Mouse (Mus musculus) embryonic facial prominence, embryonic 14.5 days (tissue): ENCODE measurements at regions not wholly inside any gene's neighbourhood (a gene's known extent, or its start where the extent isn't known, plus 50 kb on each side); places are given as distances from the start of the nearest gene placed in this dataset.

Experiments used
- ATAC-seq: fragments of 200-750 bp; cut with Nextera tagmentation; 2 replicates; pipeline ENCODE4 v1.8.0; 2017; ENCODE audit warnings: low read depth, moderate number of reproducible peaks, moderate TSS enrichment
- DNase-seq: peaks from one replicate; pipeline ENCODE4 v3.0.0-alpha.2; 2015; ENCODE audit warnings: low spot score
- H3K27ac ChIP-seq: fragments of 300-500 bp; sonication (generic); replicated peaks from 2 replicates; pipeline ENCODE4 v1.5.1; 2014; ENCODE audit warnings: low read depth, mild to moderate bottlenecking, low read length, moderate library complexity
- H3K27me3 ChIP-seq: fragments of 300-500 bp; sonication (generic); replicated peaks from 2 replicates; pipeline ENCODE4 v1.6.1; 2014; ENCODE audit warnings: low read length; ENCODE audit not compliant: control insufficient read depth, insufficient read depth
- H3K36me3 ChIP-seq: fragments of 300-500 bp; sonication (generic); 2 replicates; pipeline ENCODE4 v1.6.1; 2014; ENCODE audit warnings: low read length, mixed read lengths; ENCODE audit not compliant: control insufficient read depth, insufficient read depth
- H3K4me1 ChIP-seq: fragments of 300-500 bp; sonication (generic); 2 replicates; pipeline ENCODE4 v1.6.1; 2014; ENCODE audit warnings: antibody characterized with exemption, low read length; ENCODE audit not compliant: control insufficient read depth, insufficient read depth
- H3K4me2 ChIP-seq: fragments of 300-500 bp; sonication (generic); 2 replicates; pipeline ENCODE4 v1.6.1; 2014; ENCODE audit warnings: low read depth, mild to moderate bottlenecking, low read length, moderate library complexity, mixed read lengths
- H3K4me3 ChIP-seq: fragments of 300-500 bp; sonication (generic); 2 replicates; pipeline ENCODE4 v1.5.1; 2014; ENCODE audit warnings: low read depth, mild to moderate bottlenecking, low read length
- H3K9ac ChIP-seq: fragments of 300-500 bp; sonication (generic); 2 replicates; pipeline ENCODE4 v1.6.1; 2014; ENCODE audit warnings: low read depth, mild to moderate bottlenecking, low read length, moderate library complexity, mixed read lengths
- H3K9me3 ChIP-seq: fragments of 300-500 bp; sonication (generic); 2 replicates; pipeline ENCODE4 v1.6.1; 2016; ENCODE audit warnings: low read length; ENCODE audit not compliant: control insufficient read depth
- WGBS: fragments of 180-500 bp; shearing (Covaris S2); extraction: QIAGEN DNeasy Blood & Tissue Kit; methylation state at CpG from one replicate; pipeline ENCODE4 v1.1.7; 2014; 5-methylcytosine and 5-hydroxymethylcytosine counted together

DNA sequence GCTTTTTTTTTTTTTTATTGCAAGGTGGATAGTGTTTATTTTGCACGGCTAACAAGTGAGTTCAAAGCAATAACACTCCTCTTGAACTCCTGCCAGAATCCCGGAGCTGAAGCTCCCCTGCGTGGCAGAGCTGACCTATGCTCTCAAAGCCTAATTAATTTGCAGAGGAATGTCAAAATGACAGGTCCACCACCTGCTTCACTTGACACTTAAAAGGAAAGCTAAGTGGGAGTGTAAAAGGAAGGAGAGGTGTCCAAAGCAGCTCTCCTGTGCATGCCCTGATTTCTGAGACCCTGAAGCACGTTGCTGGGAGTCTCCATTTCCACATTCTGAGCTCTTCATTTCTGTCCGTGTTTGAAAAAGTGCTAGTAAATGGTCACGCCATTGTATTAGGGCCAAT lies 80.8 kb downstream of the Spry2 start:
- H3K9ac ChIP-seq: no peak overlapping the region
- peaks cover 6% of the 10 kb centered on the region; the same call in 1 of the 2 replicates for H3K4me1 ChIP-seq
- WGBS: 22% methylated on average over 6 of the region's 6 CpGs
- H3K4me3 ChIP-seq: peak overlapping the region; percentile 4; the same call in 1 of the 2 replicates
- peaks cover 6% of the 10 kb centered on the region; the same call in 1 of the 2 replicates for H3K9me3 ChIP-seq
- no peaks in the 10 kb centered on the region for H3K36me3 ChIP-seq
- DNase-seq (no peak), ATAC-seq (no peak)
- no peak overlapping the region for H3K27ac ChIP-seq
- H3K27me3 ChIP-seq: no peaks in the 10 kb centered on the region
- H3K4me2 ChIP-seq: peak overlapping the region; percentile 44

DNA sequence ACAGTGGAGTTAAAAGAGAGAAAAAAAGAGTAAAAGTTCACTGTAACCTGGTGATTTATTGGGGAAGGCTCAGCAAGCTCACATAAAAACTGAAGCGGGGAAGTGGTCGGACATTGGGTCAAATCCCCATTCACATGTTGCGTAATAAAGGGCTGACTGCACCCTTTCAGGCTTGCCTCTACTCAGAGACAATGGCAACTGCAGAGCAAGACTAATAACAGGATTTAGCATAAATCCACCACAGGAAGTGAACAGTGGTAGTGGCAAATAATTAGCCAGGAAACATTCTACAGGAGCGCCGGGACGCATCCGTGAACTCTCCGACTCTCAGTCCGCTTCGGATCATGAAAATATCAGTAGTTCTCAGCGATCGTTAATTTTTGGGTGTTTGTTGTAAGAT lies 81.3 kb downstream of the Spry2 start:
- no peak overlapping the region for H3K27ac ChIP-seq
- H3K4me1 ChIP-seq: peaks cover 6% of the 10 kb centered on the region; the same call in 1 of the 2 replicates
- H3K9ac ChIP-seq: no peak overlapping the region
- H3K9me3 ChIP-seq: peaks cover 6% of the 10 kb centered on the region; the same call in 1 of the 2 replicates
- no peaks in the 10 kb centered on the region for H3K36me3 ChIP-seq
- 38% methylated on average over 12 of the region's 12 CpGs for WGBS
- ATAC-seq (peak; percentile 41; the same call in 1 of the 2 replicates), DNase-seq (peak; percentile 45)
- H3K4me3 ChIP-seq: peak overlapping the region; percentile 4; the same call in 1 of the 2 replicates
- peak overlapping the region; percentile 44 for H3K4me2 ChIP-seq
- no peaks in the 10 kb centered on the region for H3K27me3 ChIP-seq

DNA sequence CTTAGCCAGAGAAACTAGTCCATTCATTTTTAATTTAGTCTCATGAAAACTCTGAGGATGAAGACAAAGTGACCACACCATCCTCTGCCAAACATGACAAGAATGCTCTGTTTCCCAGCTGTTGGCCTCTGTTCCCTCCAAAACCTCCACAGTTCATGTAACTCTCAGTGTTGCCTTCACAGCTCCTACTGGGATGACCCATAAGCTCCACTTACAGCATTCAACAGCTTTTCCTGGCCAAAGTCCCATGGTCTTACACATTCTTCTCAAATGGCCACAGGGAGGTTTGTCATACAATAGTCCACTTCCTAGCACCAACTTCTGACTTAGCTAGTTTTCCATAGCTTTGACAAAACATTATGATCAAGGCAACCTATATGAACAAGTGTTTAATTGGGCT lies 83.0 kb downstream of the Spry2 start:
- no peak overlapping the region for H3K27ac ChIP-seq
- ATAC-seq: no peak
- H3K36me3 ChIP-seq: no peaks in the 10 kb centered on the region
- H3K9ac ChIP-seq: no peak overlapping the region
- no peaks in the 10 kb centered on the region for H3K27me3 ChIP-seq
- H3K9me3 ChIP-seq: no peaks in the 10 kb centered on the region
- no peak overlapping the region for H3K4me3 ChIP-seq
- H3K4me1 ChIP-seq: peaks cover 6% of the 10 kb centered on the region; the same call in 1 of the 2 replicates
- H3K4me2 ChIP-seq: no peak overlapping the region
- no peak for DNase-seq

DNA sequence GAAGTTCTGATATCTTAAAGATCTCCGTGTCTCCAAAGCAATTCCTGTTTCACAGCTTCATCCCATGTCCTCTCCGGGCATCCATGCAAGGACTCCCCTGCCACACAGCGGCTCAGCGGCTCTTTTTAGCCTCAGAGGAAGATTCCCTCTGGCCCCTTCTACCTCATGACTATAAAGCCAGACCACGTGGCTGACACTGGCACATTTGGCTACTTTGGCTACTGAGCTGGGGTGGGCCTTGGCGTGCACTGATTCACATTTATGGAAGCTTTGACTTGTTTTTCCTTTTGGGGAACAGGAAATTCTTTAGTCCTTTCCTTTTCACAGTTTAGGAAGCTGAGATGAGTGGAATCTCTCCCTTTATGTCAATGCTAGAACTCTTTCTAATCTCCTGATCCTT lies 83.5 kb downstream of the Spry2 start:
- no peaks in the 10 kb centered on the region for H3K27me3 ChIP-seq
- peaks cover 6% of the 10 kb centered on the region; the same call in 1 of the 2 replicates for H3K4me1 ChIP-seq
- no peaks in the 10 kb centered on the region for H3K36me3 ChIP-seq
- H3K27ac ChIP-seq: no peak overlapping the region
- 90% methylated on average over 6 of the region's 6 CpGs for WGBS
- ATAC-seq (no peak), DNase-seq (no peak)
- no peaks in the 10 kb centered on the region for H3K9me3 ChIP-seq
- no peak overlapping the region for H3K4me3 ChIP-seq
- no peak overlapping the region for H3K4me2 ChIP-seq
- H3K9ac ChIP-seq: no peak overlapping the region

DNA sequence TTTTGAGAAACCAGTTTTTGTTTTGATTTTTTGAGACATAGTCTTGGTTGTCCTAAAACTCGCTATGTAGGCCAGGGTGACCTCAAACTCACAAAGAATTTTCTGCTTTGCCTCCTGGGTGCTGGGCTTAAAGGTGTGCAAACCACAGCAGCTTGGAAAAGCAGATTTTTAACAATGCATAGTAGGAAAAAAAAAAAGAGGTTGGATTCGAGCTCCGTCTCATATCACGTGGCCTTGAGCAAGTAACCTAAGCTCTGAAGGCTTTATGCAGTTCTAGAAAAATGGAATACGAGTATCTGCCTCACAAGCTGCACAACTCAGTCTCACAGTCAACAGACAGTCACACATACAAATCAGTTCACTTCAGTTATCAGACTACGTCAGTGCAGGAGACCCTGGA lies 90.9 kb downstream of the Spry2 start:
- Histone ChIP-seq H3K27ac (no peak overlapping the region), H3K4me3 (no peak overlapping the region), H3K9me3 (no peaks in the 10 kb centered on the region), H3K4me2 (no peak overlapping the region), H3K36me3 (no peaks in the 10 kb centered on the region), H3K9ac (no peak overlapping the region), H3K4me1 (no peaks in the 10 kb centered on the region), H3K27me3 (no peaks in the 10 kb centered on the region)
- DNase-seq: no peak
- no peak for ATAC-seq
- 47% methylated on average over 6 of the region's 6 CpGs for WGBS

DNA sequence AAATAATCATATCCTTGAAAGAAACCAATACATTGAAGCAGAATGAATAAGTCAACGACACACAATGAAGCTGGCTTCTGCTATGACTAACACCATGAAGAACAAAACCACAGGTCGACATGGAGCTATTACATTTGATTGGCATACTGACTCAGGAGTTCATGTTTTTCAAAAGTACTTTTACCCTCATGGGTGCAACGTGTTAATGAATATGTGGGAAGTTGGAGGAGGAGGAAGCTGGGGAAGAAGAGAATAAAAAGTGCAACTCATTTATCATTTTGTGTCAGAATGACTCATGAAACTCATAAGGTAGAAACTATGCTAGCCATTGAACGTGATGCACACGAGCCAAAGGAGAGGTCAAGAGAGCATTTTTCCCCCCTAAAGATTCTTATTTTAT lies 91.3 kb downstream of the Spry2 start:
- Histone ChIP-seq H3K27me3 (no peaks in the 10 kb centered on the region), H3K4me2 (no peak overlapping the region), H3K9ac (no peak overlapping the region), H3K36me3 (no peaks in the 10 kb centered on the region), H3K9me3 (no peaks in the 10 kb centered on the region), H3K27ac (no peak overlapping the region), H3K4me3 (no peak overlapping the region), H3K4me1 (no peaks in the 10 kb centered on the region)
- 65% methylated on average over 5 of the region's 5 CpGs for WGBS
- DNase-seq (no peak), ATAC-seq (no peak)

DNA sequence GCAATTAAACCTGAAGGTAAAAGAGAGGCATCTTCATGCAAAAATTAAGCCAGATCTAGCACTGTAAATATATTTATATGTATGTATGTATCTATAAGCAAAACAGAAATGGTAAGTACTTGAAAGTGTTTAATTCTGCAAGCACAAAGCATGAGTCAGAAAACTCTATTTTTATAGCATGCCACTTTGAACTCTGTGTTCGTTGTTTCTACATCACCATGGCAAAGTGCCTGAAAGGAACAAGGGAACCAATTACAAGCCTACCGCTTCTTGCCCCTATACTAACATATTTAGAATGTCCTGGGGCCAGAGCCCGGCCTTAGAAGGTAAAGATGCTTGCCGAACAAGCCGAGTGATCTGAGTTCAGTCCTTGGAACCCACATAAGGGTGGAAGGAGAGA lies 91.9 kb downstream of the Spry2 start:
- no peaks in the 10 kb centered on the region for H3K4me1 ChIP-seq

DNA sequence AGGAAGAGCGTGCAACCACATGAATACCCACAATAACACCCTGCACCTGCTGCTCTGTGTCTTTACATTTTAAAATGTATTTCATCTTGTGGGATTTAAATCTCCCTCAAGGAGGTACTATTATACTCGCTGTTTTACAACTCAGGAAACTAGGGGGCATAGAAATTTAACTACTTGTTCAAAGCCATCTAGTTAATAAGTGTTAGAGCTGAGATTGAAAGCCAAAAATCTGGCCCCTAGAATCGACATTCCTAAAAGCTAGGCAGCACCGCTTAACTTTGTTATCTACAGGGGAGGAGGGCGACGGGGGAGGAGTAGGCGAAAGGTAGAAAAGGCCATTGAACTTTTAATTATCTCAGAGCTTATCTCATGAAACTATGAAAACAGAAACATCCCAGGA lies 93.3 kb downstream of the Spry2 start:
- peak overlapping the region; percentile 36 for H3K4me2 ChIP-seq
- H3K9ac ChIP-seq: no peak overlapping the region
- no peak overlapping the region for H3K4me3 ChIP-seq
- DNase-seq (no peak), ATAC-seq (no peak)
- no peaks in the 10 kb centered on the region for H3K9me3 ChIP-seq
- H3K27me3 ChIP-seq: no peaks in the 10 kb centered on the region
- WGBS: 47% methylated on average over 7 of the region's 7 CpGs
- H3K4me1 ChIP-seq: peaks cover under 1% of the 10 kb centered on the region; the same call in 1 of the 2 replicates
- no peaks in the 10 kb centered on the region for H3K36me3 ChIP-seq
- H3K27ac ChIP-seq: no peak overlapping the region

More for the DNA sequence above, 91.9 kb downstream of the Spry2 start:
- Histone ChIP-seq H3K27me3 (no peaks in the 10 kb centered on the region), H3K36me3 (no peaks in the 10 kb centered on the region), H3K9me3 (no peaks in the 10 kb centered on the region), H3K4me3 (no peak overlapping the region), H3K4me2 (no peak overlapping the region), H3K9ac (no peak overlapping the region), H3K27ac (no peak overlapping the region)
- WGBS: 69% methylated on average over 5 of the region's 5 CpGs
- DNase-seq (no peak), ATAC-seq (no peak)

DNA sequence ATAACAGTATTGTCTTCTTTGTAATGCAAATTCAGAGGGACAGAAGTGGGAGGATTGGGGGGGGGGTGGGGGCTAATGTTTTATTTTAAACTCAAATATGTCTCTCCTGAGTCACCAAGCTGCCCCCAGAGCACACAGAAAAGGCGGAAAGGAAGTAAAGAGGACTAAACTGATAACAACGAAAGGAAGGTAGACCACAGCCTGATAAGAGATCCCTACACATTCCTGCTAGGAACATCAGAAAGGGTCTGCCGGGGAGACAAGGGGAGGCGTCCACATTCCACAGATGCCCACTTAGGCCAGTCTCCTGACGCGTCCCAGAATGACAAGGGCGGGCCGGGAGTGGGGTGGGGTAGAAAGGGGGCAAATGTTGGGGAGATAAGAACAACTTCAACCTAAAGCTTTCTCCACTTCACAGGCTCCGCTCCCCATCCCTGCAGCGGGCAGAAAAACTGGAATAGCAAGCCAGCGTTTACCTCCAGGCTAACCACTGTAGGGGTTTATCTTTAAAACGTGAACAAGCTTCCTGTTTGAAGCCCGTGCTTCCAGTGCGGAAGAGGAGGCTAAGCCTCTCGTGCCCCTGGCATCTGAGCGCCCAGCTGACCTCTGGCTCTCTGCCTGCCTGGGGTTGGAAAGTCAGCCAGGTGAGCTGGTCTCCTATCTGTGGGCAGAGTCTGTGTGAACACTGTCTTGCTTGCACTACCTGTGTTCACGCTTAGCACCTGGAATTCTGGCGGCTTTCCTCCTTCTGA lies 93.9 kb downstream of the Spry2 start:
- peak; percentile 46; the same call in 1 of the 2 replicates for ATAC-seq
- H3K4me3 ChIP-seq: no peak overlapping the region; the same call in 1 of the 2 replicates

More for the DNA sequence above, 93.9 kb downstream of the Spry2 start:
- Histone ChIP-seq H3K9ac (no peak overlapping the region), H3K4me2 (peak overlapping the region; percentile 36), H3K9me3 (no peaks in the 10 kb centered on the region), H3K36me3 (no peaks in the 10 kb centered on the region), H3K4me1 (peaks cover 4% of the 10 kb centered on the region; the same call in 1 of the 2 replicates), H3K27ac (no peak overlapping the region), H3K27me3 (no peaks in the 10 kb centered on the region)
- peak; percentile 55 for DNase-seq
- WGBS: 15% methylated on average over 18 of the region's 18 CpGs
